Mouse (Mus musculus) lung, postnatal 0 days (tissue): ENCODE data around the gene Ttll12. TPM values are rescaled to one million over a fixed set of nuclear protein-coding genes. Genes with fewer than 3 reads are reported as not detected.
A peak's percentile ranks its signal among the peaks of the same experiment; 100 is the strongest.

Source experiments
- ATAC-seq: fragments of 200-750 bp; cut with Nextera tagmentation; 2 replicates; pipeline ENCODE4 v1.8.0; 2017; ENCODE audit warnings: moderate library complexity
- DNase-seq: peaks from one replicate; pipeline ENCODE4 v3.0.0-alpha.2; 2016; ENCODE audit warnings: low spot score
- H3K27ac ChIP-seq: fragments of 300-500 bp; sonication (generic); 2 replicates; pipeline ENCODE4 v1.5.1; 2014; ENCODE audit warnings: antibody characterized with exemption, mild to moderate bottlenecking, low read length, mixed read lengths
- H3K27me3 ChIP-seq: fragments of 300-500 bp; sonication (generic); replicated peaks from 2 replicates; pipeline ENCODE4 v1.6.1; 2014; ENCODE audit warnings: low read length, mixed read lengths; ENCODE audit not compliant: insufficient read depth
- H3K36me3 ChIP-seq: fragments of 300-500 bp; sonication (generic); 2 replicates; pipeline ENCODE4 v1.6.1; 2014; ENCODE audit warnings: low read length, mixed read lengths; ENCODE audit not compliant: insufficient read depth
- H3K4me1 ChIP-seq: fragments of 300-500 bp; sonication (generic); 2 replicates; pipeline ENCODE4 v1.6.1; 2014; ENCODE audit warnings: antibody characterized with exemption, low read depth, low read length, mixed read lengths; ENCODE audit not compliant: insufficient read depth
- H3K4me2 ChIP-seq: fragments of 300-500 bp; sonication (generic); replicated peaks from 2 replicates; pipeline ENCODE4 v1.6.1; 2014; ENCODE audit warnings: low read depth, mild to moderate bottlenecking, low read length, moderate library complexity, mixed read lengths
- H3K4me3 ChIP-seq: fragments of 300-500 bp; sonication (generic); 2 replicates; pipeline ENCODE4 v1.5.1; 2014; ENCODE audit warnings: low read depth, low read length
- H3K9ac ChIP-seq: fragments of 300-500 bp; sonication (generic); replicated peaks from 2 replicates; pipeline ENCODE4 v1.6.1; 2014; ENCODE audit warnings: low read depth, mild to moderate bottlenecking
- H3K9me3 ChIP-seq: fragments of 300-500 bp; sonication (generic); 2 replicates; pipeline ENCODE4 v1.6.1; 2016; ENCODE audit warnings: low read length, mixed read lengths
- CTCF ChIP-seq: IDR thresholded peaks from 2 replicates; pipeline ENCODE4 v1.5.1; 2016; ENCODE audit warnings: antibody characterized with exemption, mild to moderate bottlenecking
- EP300 ChIP-seq: IDR thresholded peaks from 2 replicates; pipeline ENCODE4 v1.6.1; 2016; ENCODE audit warnings: antibody characterized with exemption, mild to moderate bottlenecking, control low read depth
- WGBS: fragments of 180-500 bp; shearing (Covaris S2); extraction: QIAGEN DNeasy Blood & Tissue Kit; methylation state at CpG from one replicate; pipeline ENCODE4 v1.1.7; 2014; 5-methylcytosine and 5-hydroxymethylcytosine counted together
- polyA plus RNA-seq: library from polyadenylated mRNA; unstranded; fragments of >200 nt; fragmentation: Nextera tagmentation; extraction: Ambion mirVana; gene quantifications from 2 replicates; pipeline ENCODE4 v1.2.1, GENCODE M21; 2015

The Ttll12 gene
- polyA plus RNA-seq, 1 experiment from 2014 or later, result 12.3 TPM

- DNase-seq, result no peak
- Histone ChIP-seq H3K4me2 (no peak overlapping the region), H3K9me3 (no peaks in the 10 kb centered on the region), H3K4me3 (no peak overlapping the region), H3K27me3 (no peaks in the 10 kb centered on the region), H3K9ac (no peak overlapping the region), H3K36me3 (no peaks in the 10 kb centered on the region), H3K27ac (no peak overlapping the region), H3K4me1 (no peaks in the 10 kb centered on the region)
- TF ChIP-seq CTCF (no peak), EP300 (no peak)
- 23% methylated on average over 3 of the region's 3 CpGs for WGBS
- ATAC-seq, result no peak
These were observed 40.3 kb upstream of the Ttll12 start for GRCm38 (mm10) chr15:83635251-83635650.

GRCm38 (mm10) chr15:83634076-83634475 is 39.1 kb upstream of the Ttll12 start:
- 12% methylated on average over 1 of the region's 1 CpGs for WGBS

GRCm38 (mm10) chr15:83631071-83631470 is 36.1 kb upstream of the Ttll12 start:
- Histone ChIP-seq H3K27me3 (no peaks in the 10 kb centered on the region), H3K9ac (no peak overlapping the region), H3K9me3 (no peaks in the 10 kb centered on the region), H3K4me2 (no peak overlapping the region), H3K4me1 (no peaks in the 10 kb centered on the region), H3K36me3 (no peaks in the 10 kb centered on the region), H3K4me3 (no peak overlapping the region), H3K27ac (no peak overlapping the region)
- 75% methylated on average over 7 of the region's 7 CpGs for WGBS
- DNase-seq (no peak), ATAC-seq (no peak)
- TF ChIP-seq CTCF, result no peak

More at GRCm38 (mm10) chr15:83634076-83634475, 39.1 kb upstream of the Ttll12 start:
- TF ChIP-seq EP300 (no peak), CTCF (peak; percentile 78)
- no peaks in the 10 kb centered on the region for H3K9me3 ChIP-seq
- H3K4me3 ChIP-seq, result no peak overlapping the region
- H3K9ac ChIP-seq, result no peak overlapping the region
- H3K4me2 ChIP-seq, result no peak overlapping the region
- no peak overlapping the region for H3K27ac ChIP-seq
- ATAC-seq, result no peak
- no peaks in the 10 kb centered on the region for H3K27me3 ChIP-seq
- H3K4me1 ChIP-seq, result no peaks in the 10 kb centered on the region
- DNase-seq, result peak; percentile 28
- no peaks in the 10 kb centered on the region for H3K36me3 ChIP-seq

DNA sequence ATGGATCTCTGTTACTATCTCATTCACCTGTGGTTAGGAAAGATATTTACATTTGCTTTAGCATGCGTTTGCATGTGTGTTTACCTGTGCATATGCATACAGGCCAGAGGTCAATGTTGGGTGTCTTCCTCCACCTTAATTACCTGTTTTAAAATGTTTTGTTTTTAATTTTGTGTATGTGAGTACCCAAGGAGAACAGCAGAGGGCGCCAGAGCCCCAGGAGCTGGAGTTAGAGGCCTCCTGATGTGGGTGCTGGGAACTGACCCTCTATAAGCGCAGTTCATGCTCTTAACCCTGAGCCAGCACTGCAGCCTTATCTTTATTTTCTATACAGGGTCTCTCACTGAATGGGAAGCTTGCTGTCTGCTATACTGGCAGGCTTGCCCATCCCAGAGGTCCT is 34.8 kb upstream of the Ttll12 start:
- WGBS, result 61% methylated on average over 3 of the region's 3 CpGs
- Histone ChIP-seq H3K27me3 (no peaks in the 10 kb centered on the region), H3K4me1 (no peaks in the 10 kb centered on the region), H3K4me3 (no peak overlapping the region), H3K27ac (no peak overlapping the region), H3K9ac (no peak overlapping the region), H3K4me2 (no peak overlapping the region), H3K9me3 (no peaks in the 10 kb centered on the region), H3K36me3 (no peaks in the 10 kb centered on the region)
- no peak for ATAC-seq
- TF ChIP-seq EP300 (no peak), CTCF (no peak)
- no peak for DNase-seq

DNA sequence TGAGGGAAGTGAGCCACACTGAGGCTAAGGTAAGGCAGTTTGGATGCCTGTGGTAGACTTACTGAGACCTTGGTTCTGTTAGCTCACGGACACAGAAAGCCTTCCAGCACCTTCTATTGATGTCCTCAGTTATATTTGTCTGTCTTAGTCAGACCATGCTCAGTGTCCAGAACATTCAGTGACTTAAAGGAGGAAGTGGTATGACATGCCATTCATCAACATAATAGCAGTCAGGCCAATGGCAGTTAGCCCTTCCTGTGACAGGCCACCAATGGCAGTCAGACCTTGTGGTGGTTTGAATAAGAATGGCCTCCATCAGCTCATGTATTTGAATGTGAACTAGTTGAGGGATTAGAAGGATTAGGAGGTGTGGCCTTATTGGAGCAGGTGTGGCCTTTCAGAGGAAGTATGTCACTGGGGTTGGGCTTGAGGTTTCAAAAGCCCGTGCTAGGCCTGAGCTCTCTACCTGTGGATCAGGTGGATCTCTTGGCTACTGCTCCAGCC is 31.2 kb upstream of the Ttll12 start:
- H3K4me1 ChIP-seq, result no peaks in the 10 kb centered on the region
- H3K36me3 ChIP-seq, result no peaks in the 10 kb centered on the region
- WGBS, result 76% methylated on average over 2 of the region's 2 CpGs
- peak; percentile 68 for ATAC-seq
- DNase-seq, result peak; percentile 8
- no peaks in the 10 kb centered on the region for H3K9me3 ChIP-seq
- H3K27me3 ChIP-seq, result no peaks in the 10 kb centered on the region
- no peak overlapping the region for H3K4me2 ChIP-seq
- no peak overlapping the region for H3K9ac ChIP-seq
- H3K4me3 ChIP-seq, result no peak overlapping the region
- H3K27ac ChIP-seq, result no peak overlapping the region
- TF ChIP-seq CTCF (no peak), EP300 (peak; percentile 83)

DNA sequence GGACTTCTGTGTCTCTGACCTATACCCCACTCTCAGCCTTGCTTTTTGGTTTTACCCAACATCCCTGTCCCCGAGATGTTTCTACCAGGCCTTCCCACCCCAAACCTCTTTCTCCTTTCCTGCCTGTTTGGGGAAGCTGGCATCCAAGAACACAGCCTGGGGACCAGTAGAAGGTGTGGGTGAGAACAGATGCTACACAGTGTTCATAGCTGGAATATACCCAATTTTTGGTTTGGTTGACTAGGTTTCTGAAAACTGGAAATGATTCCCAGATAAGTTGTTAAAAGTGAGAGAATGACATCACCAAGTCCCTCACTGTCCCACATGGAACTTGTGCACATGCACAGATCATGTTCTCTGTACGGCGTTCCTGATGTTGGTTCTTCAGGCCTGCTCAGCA is 20.3 kb upstream of the Ttll12 start:
- Histone ChIP-seq H3K4me1 (no peaks in the 10 kb centered on the region), H3K27me3 (no peaks in the 10 kb centered on the region), H3K4me3 (no peak overlapping the region), H3K9me3 (no peaks in the 10 kb centered on the region), H3K4me2 (no peak overlapping the region), H3K27ac (no peak overlapping the region), H3K9ac (no peak overlapping the region), H3K36me3 (no peaks in the 10 kb centered on the region)
- 90% methylated on average over 3 of the region's 3 CpGs for WGBS
- no peak for DNase-seq
- no peak for TF ChIP-seq CTCF
- TF ChIP-seq EP300, result no peak
- no peak for ATAC-seq
